Mouse (Mus musculus): ENCODE measurements around the gene Hacd4.
A peak's percentile ranks its signal among the peaks of the same experiment; 100 is the strongest.
"Not testable (repeated sequence)": the region's sequence is repeated elsewhere in the genome, so short reads cannot be mapped to it uniquely, and the experiment has no call there.

Gene Hacd4

DNA sequence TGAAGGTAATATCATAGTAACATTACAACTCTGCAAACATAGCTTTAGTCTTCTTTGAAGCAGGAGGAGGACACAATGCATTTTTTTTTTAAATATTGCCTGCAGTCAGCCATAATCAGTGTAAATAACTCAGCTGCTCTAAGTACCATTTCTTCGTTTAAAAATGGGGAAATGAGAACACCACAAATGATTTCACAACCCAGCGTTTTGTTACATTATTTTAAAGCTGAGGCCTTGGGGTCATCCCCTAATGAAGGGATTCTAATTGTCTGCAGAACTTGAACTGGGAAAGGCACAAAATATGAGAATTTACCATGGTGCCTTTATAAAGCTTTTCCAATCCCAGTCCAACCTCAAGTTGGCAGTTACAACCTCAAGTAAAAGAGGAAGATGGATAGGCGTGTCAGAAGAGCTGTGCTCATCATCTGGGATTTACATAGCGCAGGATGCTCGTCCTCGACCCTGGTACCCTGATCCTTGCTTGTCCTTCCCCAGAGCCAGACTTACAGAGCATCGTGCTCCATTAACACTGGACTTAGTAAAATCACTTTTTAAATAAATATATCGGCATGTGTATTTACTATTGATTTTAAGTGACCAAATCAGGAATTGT is 6.2 kb downstream of the Hacd4 start:
- DNase-seq (ENCODE audit: low spot score in 2 of 2) = no peak

DNA sequence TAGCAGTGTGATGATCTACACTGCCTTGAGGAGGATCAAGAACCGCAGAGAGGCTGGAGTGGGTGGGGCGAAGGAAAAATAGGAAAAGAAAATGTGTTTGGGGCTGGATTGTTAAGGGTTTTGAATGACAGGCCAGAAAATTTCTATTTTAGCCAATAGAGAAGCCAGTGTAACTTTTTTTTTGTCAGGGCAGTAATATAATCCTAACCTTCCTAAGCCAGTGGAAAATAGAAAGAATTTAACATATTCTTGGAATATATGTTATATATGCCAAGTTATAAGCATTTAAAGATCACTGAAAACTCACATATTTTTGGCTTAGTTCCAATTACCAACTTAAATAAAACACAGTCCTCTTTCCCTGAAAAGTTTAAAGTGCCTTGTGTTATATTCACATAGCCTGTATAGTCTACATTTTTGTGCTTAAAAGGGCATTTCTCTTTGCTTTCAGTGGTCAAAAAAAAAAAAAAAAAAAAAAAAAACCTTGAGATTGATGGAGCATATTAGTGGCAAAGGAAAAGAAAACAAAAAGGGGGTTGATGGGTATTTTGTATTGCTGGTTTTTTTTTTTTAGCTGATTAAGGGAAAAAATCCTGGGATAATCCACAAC is 11.0 kb downstream of the Hacd4 start:
- no peak for DNase-seq (ENCODE audit: low spot score in 2 of 2)

DNA sequence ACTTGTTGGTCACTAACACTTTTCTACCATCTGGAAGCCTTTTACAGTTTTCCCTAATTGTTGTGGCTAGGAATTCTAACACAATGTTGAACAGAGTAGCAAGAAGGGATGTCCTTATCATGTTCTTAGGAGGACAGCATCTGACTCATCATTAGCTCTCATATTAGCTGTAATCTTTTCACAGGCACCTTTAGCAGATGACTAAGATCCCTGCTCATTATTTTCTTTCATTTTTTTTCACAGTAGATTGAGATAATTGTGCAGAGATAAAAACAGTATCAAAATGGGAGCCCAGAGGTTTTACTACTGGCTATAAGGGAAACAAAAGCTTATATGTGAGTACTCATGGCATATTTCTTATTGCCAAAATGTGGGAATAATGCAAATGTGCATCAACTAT is 14.2 kb downstream of the Hacd4 start:
- DNase-seq (ENCODE audit: low spot score in 2 of 2) = no peak

DNA sequence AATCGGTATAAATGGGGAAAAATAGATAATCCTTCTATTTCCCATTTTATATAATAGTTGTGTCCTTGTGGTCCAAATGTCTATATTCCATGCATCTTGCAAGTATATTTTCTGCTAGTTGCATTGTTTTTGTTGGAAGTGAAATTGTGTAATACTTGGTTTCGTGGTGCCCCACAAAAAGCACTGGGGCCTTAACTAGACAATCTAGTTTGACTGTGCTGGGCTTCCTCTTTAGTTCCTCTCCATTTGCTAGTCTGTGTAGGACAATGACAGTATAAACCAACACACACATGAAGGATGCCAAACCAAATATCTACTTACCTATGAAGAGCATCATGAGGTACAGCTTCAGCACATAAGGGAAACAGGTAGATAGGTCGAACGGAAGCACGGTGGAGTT is 19.4 kb downstream of the Hacd4 start:
- no peak for DNase-seq (ENCODE audit: low spot score in 2 of 2)

DNA sequence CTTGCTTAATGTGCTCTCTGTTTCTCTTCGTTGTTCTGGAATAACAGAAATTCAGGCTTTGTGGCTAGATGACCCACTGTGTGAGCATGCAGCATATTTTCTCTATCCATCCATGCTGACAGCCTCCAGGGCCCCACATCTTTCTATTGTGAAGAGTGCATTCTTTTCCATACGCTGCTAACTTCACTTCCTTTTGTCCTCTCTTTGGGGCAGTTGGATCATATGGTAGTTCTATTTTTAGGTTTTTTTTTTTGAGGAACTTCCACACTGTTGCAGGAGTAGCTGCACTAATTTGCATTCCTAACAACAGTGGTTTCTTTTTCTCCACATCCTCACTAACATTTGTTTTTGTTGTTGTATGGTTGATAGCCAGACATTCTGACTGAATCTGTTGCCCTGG is 23.7 kb downstream of the Hacd4 start:
- DNase-seq (ENCODE audit: low spot score in 2 of 2) = no peak

DNA sequence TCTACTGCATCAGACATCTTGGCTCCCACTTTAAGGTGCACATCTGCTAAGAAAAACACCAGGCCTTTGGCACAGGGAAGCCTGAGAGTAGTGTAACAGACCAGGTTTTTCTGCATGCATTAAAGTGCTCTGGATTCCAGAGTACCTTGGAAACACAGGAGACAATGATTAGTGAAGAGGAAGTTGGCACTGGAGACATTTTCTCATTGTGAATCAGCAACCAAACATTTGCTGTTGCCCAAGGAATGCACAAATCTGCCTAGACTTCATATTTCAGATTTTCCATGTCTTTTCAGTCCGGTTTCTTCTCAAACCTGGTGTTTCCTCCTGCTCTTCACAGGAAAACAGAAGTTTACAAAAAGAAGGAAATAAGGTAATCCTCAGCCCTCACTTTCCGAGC is 26.4 kb downstream of the Hacd4 start:
- DNase-seq (ENCODE audit: low spot score in 2 of 2) = no peak

DNA sequence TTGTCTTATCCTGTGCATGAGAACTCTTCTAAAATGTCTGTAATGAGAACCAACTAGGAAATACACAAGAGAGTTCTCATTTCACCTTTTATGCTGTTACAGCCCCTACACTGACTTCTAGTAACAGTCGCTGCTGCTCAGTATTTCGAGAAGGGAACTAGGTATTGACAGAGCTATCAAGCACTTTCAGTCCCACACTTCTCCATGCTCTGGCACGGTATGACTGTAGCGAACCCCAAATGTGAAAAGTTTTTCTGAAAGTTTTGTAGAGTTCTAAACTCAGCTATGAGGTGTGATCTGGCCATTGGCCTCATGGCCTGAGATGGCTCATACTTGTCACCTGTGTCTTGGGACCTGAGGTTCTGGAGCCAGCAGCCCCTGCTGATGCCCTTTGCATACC is 29.4 kb downstream of the Hacd4 start:
- no peak for DNase-seq (ENCODE audit: low spot score in 2 of 2)

DNA sequence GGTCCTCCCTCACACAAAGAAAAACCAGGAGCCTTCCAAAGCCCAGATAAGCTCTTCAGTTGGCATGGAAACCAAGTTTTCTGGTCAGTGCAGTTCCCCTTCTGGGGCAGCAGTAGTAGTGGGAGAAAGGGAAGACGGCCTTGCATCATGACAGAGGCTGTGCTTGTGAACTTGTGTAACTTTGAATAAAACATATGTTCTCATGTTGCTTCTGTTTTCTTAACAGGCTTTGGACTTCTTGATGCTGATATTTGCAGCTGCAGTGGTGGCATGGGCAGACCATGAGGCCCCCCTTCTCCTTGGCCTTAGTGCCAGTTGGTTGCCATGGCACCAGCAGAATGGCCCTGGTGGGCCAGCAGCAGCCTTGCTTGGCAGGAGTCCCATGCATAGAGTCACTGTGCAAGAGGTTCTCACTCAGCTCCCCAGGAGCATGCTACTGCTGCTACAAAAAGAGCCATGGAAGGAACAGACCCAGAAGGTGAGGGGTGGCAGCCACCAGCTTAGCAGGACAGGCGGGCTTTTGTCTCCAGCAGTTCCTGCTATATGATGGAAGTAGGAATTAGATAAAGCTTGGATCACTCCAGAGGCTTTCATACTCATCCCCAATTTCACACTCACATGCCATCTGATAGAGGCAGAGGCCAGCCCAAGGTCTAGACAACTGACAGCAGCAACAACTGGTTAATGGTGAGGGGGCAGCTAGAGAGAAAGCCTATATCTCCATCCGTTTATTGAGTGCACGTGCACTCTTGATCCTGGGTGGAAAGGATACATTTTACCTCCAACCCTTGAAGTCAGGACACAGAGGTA is 31.6 kb downstream of the Hacd4 start:
- DNase-seq (ENCODE audit: low spot score in 2 of 2) = no peak

DNA sequence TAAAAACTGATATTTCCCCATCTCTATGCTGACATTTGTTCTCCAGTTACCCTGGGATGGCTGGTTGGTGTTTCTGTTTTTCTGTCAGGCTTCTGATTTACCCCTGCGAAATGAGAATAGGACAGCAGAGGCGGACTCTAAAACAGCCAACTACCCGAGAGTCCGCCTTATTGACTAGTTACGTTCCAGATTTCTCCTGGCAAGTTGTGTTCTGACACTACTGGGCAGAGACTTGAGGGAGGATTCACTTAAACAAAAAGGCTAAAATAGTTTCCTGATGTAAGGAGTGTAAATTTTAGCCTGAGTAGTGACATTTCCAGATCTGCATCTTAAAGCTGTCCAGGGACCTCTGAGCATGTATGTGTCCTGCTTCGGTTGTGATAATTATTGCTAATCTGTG is 35.8 kb downstream of the Hacd4 start:
- DNase-seq (ENCODE audit: low spot score in 2 of 2) = no peak

DNA sequence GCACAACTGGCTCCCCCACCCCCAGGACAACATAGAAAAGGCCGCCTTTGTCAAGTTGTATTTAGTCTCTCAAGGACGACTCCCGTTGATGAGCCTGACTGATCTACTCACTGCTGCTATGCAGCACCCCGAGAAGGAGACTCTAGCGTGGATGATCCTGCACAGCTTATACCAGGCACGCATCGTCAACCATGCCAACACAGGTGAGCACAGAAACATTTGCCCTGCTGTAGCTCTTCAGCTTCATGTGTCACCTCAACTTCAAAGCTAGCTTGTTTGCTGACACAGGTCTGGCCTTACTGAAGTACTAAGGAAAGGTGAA is 37.8 kb downstream of the Hacd4 start:
- DNase-seq (ENCODE audit: low spot score in 2 of 2) = no peak

DNA sequence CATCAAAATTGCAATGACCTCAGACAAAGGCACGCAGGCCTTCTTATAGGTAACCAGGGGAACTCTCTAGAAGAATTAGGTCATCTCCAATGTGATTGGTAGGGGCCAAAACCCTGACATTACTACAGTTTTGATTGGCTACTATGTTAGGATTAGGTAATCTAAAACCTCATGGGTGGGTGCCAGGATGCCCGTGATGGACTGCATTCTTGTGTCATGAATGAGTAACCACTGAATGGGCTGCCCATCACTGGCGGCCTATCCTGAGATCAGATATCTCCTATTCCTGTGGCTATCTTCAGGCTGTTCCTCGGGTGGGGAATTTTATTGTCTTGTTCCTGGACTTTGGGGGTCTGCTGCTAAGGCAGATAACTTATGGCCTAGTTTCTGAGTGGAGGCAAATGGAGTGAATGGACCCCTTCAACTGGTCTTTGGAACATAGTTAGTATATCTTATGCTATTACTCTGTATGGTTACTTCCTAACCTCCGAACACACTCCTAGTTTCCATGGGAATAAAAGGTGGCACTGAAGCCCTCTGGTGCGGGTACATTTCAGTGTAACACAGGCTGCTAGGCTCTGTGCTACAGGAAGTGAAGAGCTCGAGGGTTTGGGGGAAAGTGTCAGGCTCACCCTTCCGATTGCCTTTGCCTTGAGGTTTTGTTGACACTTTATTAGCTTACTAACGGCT is 38.3 kb downstream of the Hacd4 start:
- no peak for DNase-seq (ENCODE audit: low spot score in 2 of 2)

DNA sequence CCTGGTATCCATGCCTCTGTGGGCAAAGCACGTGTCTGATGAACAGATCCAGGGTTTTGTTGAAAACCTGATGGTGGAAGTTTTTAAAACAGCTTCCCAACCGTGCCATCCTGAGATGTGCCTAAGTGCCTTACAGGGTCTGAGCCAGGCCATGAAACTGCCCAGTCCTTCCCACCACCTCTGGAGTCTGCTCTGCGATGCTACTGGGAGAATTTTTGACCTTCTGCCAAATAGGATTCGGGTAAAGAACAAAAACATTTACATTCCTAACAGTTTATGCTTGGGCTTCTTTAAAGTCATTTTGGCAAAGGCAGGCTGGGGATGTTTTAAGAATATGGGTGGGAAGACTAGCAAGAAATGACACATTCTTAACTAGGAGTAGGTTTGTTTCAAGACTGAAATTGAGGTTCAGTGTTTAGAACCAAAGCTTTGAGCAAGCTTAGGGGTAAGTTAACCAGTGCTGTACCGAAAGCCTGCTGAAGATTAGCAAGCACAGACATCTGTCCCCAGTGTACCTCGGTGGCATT is 41.7 kb downstream of the Hacd4 start:
- DNase-seq (ENCODE audit: low spot score in 2 of 2) = no peak

DNA sequence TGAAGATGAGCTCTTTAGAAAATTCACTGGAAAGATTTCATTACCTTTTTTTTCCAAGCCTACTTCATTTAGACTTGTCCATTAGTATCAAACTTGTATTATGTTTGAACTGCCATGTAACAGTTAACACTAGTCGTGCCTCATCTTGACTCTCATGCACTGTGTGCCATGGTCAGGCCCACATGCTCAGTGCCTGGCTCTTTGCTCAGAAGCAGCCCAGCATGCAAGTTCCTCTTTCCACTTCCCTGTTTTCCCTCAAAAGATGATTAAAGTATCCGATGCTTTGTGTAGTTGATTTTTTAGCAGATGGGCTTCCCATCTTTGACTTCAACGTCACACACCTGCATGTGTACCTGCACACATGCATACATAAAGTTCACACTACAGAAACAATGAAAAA is 43.0 kb downstream of the Hacd4 start:
- DNase-seq (ENCODE audit: low spot score in 2 of 2) = no peak

DNA sequence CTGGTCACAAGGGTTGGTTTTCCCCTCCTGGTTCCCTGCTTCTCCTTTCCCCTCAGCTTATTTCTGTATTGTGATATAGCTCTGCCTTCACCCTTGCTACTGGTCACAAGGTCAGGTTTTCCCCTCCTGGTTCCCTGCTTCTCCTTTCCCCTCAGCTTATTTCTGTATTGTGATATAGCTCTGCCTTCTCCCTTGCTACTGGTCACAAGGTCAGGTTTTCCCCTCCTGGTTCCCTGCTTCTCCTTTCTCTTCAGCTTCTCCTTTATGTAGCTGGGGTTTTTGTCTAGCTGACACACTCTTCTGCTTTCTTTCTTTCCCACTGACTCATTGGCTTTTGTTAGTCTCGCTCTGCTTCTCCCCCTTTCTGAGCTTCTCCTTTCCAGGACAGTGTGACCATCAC is 48.1 kb downstream of the Hacd4 start:
- not testable (repeated sequence) for DNase-seq (ENCODE audit: low spot score in 2 of 2)

DNA sequence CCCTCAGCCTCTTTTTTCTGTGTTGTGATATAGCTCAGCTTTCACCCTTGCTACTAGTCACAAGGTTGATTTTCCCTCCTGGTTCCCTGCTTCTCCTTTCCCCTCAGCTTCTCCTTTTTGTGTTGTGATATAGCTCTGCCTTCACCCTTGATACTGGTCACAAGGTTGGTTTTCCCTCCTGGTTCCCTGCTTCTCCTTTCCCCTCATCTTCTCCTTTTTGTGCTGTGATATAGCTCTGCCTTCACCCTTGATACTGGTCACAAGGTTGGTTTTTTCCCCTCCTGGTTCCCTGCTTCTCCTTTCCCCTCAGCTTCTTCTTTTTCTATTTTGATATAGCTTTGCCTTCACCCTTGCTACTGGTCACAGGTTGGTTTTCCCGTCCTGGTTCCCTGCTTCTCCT is 48.7 kb downstream of the Hacd4 start:
- DNase-seq (ENCODE audit: low spot score in 2 of 2) = no peak

DNA sequence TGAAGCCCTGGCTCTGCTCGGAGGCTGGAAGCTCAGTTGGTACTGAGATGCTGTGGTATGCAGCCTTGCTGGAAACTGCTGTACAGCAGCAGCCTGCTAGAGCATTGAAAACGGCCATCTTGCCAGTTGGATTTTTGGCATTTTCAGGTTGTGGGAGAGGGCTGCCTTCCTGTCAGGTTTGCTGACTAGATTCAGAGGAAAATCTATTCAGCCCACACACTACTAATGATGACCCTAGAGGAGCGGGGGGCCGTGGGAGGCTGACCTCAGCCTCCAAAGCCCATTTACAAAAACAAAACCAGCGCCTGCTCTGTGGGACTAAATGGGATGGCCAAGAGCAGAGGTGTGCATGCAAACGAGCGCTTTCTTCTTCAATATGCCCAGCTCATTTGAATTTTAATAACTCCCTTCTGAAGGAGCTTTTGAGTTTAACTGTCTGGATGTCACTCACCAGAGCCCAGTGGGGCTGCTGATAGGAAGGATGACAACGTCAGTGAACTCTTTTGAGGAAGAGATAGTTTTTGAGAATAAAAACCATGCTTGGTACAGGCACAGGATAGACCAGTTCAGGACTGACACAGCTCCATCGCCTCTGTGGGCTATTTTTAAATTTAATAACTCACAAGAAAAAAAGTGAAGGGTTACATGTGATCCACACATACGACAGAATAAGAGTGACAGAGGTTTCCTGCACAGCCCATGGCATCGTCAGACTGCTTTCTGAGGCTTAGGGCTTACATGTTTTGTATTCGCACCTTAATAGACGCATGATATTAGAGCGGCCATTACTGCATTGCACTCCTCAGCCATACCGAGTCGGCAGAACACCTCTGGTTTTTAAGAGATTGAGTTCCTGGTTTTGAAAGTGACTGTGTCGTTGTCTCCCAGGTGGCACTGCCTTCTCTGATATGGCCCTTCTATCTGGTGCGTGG is 66.2 kb downstream of the Hacd4 start:
- no peak for DNase-seq (ENCODE audit: low spot score in 2 of 2)

DNA sequence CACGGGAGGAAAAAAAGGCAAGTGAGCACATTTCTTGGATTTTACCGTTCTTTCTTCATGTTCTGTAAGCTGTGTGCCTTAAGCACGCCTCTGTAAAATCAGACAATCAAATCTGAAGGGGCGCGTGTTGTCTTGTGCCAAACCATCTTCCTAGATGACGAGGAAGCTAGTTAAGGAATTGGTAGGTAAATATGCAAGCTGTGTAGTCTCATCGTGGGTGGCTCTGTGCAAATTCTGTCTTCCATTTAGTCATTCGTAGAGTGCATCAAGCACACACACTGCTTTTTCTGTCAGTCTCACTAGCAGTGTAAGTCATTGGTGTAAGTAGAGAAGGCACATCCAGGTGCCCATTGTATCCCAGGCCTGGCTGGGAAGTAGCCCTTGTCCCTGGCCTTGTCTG is 67.9 kb downstream of the Hacd4 start:
- DNase-seq (ENCODE audit: low spot score in 2 of 2) = no peak

DNA sequence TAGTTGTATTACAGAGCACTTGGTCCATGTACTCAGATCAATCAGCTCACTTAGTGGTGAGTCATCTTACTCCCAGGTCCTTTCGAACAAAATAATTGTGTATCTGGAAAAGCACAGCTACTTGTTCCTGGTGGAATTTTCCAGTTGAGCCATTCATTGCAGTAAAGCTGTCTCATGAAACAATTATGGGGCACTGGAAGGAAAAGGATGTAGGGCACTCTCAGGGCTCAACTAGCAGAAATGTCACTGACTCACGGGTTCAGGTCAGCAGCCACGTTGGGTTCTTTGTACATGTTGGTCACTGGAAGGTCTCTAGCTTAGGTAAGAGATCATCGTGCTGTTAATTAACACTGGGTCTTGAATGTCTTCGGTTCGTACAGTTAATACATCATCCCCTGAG is 68.8 kb downstream of the Hacd4 start:
- DNase-seq (ENCODE audit: low spot score in 2 of 2) = no peak

DNA sequence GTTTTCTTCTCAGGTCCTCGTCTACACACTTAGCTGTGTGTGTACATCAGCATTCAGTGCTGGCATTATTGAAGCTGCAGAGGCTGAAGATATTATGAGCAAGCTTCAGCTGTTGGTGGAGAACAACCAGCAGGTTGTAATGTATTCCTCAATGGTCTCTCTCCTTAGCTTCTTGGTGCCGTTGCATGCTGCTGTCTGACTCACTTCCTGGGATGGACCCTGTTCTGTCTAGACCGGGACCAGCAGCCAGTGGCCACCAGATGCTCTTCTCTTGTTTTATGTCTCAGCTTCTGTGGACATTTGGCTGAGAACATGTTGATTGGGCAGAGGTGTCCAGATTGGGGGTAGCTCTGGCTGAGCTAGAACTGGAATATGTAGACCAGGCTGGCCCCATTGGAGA is 81.3 kb downstream of the Hacd4 start:
- DNase-seq (ENCODE audit: low spot score in 2 of 2) = no peak

DNA sequence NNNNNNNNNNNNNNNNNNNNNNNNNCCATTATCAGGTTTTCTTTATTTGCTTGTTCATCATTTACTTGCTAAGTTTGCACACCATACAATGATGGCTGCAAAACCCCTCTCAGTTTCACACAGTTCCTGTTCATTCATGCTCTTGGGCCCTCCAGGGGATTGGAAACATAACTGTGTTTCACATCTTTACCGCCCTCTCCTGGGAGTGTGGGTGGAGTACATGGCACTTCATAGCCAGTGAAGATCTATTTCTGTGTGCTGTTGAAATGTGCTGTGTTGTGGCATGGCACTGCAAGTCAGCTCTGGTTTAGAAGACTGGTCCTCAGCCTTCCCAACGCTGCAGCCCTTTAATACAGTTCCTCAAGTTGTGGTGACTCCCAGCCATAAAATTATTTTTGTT is 82.1 kb downstream of the Hacd4 start:
- no peak for DNase-seq (ENCODE audit: low spot score in 2 of 2)

DNA sequence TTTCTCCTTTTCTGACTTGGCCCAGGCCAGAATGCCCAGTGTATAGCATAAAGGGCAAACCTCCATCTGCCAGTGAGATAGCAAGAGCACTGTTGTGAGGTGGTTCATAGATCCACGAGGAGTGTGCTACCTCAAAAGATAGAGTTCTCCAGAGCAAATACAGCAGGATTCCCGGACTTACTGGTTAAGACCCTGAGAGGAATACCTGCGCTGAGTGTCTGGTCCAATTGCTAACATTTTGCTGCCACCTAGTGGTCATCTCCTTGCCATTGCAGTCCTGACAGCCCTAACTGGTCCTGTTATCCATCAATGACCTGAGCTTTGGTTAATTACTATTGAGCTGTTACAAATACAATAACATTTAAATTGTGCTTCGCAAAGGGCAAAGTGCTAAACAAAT is 87.8 kb downstream of the Hacd4 start:
- peak; percentile 20 to 45 for DNase-seq (ENCODE audit: low spot score in 2 of 2)
